Mouse (Mus musculus) small intestine, adult 2 months (tissue): Measurements from ENCODE around the gene Greb1.

Source experiments
- CTCF ChIP-seq: fragments of 200-500 bp; IDR thresholded peaks from 2 replicates; pipeline ENCODE4 v1.5.1; 2012; ENCODE audit warnings: low read depth, mild to moderate bottlenecking, control low read depth, inconsistent platforms, low read length, moderate library complexity, mixed read lengths; ENCODE audit not compliant: insufficient replicate concordance, insufficient read length; ENCODE audit errors: extremely low read depth
- POLR2A ChIP-seq: fragments of 200-500 bp; IDR thresholded peaks from 2 replicates; pipeline ENCODE4 v1.6.1; 2012; ENCODE audit warnings: low read depth, mild to moderate bottlenecking, control low read depth, inconsistent platforms, low read length, moderate library complexity

GRCm38 (mm10) chr12:16817147-16817546, 16.5 kb upstream of the Greb1 start:
- TF ChIP-seq CTCF (no peak), POLR2A (no peak)
